Mouse (Mus musculus) lung, postnatal 0 days (tissue): ENCODE results near the gene Kcnj8. TPM values are rescaled to one million over a fixed set of nuclear protein-coding genes. Genes with fewer than 3 reads are reported as not detected.

Experiments
- ATAC-seq: fragments of 200-750 bp; cut with Nextera tagmentation; 2 replicates; pipeline ENCODE4 v1.8.0; 2017; ENCODE audit warnings: moderate library complexity
- DNase-seq: peaks from one replicate; pipeline ENCODE4 v3.0.0-alpha.2; 2016; ENCODE audit warnings: low spot score
- H3K27ac ChIP-seq: fragments of 300-500 bp; sonication (generic); 2 replicates; pipeline ENCODE4 v1.5.1; 2014; ENCODE audit warnings: antibody characterized with exemption, mild to moderate bottlenecking, low read length, mixed read lengths
- H3K27me3 ChIP-seq: fragments of 300-500 bp; sonication (generic); replicated peaks from 2 replicates; pipeline ENCODE4 v1.6.1; 2014; ENCODE audit warnings: low read length, mixed read lengths; ENCODE audit not compliant: insufficient read depth
- H3K36me3 ChIP-seq: fragments of 300-500 bp; sonication (generic); 2 replicates; pipeline ENCODE4 v1.6.1; 2014; ENCODE audit warnings: low read length, mixed read lengths; ENCODE audit not compliant: insufficient read depth
- H3K4me1 ChIP-seq: fragments of 300-500 bp; sonication (generic); 2 replicates; pipeline ENCODE4 v1.6.1; 2014; ENCODE audit warnings: antibody characterized with exemption, low read depth, low read length, mixed read lengths; ENCODE audit not compliant: insufficient read depth
- H3K4me2 ChIP-seq: fragments of 300-500 bp; sonication (generic); replicated peaks from 2 replicates; pipeline ENCODE4 v1.6.1; 2014; ENCODE audit warnings: low read depth, mild to moderate bottlenecking, low read length, moderate library complexity, mixed read lengths
- H3K4me3 ChIP-seq: fragments of 300-500 bp; sonication (generic); 2 replicates; pipeline ENCODE4 v1.5.1; 2014; ENCODE audit warnings: low read depth, low read length
- H3K9ac ChIP-seq: fragments of 300-500 bp; sonication (generic); replicated peaks from 2 replicates; pipeline ENCODE4 v1.6.1; 2014; ENCODE audit warnings: low read depth, mild to moderate bottlenecking
- H3K9me3 ChIP-seq: fragments of 300-500 bp; sonication (generic); 2 replicates; pipeline ENCODE4 v1.6.1; 2016; ENCODE audit warnings: low read length, mixed read lengths
- CTCF ChIP-seq: IDR thresholded peaks from 2 replicates; pipeline ENCODE4 v1.5.1; 2016; ENCODE audit warnings: antibody characterized with exemption, mild to moderate bottlenecking
- EP300 ChIP-seq: IDR thresholded peaks from 2 replicates; pipeline ENCODE4 v1.6.1; 2016; ENCODE audit warnings: antibody characterized with exemption, mild to moderate bottlenecking, control low read depth
- WGBS: fragments of 180-500 bp; shearing (Covaris S2); extraction: QIAGEN DNeasy Blood & Tissue Kit; methylation state at CpG from one replicate; pipeline ENCODE4 v1.1.7; 2014; 5-methylcytosine and 5-hydroxymethylcytosine counted together
- polyA plus RNA-seq: library from polyadenylated mRNA; unstranded; fragments of >200 nt; fragmentation: Nextera tagmentation; extraction: Ambion mirVana; gene quantifications from 2 replicates; pipeline ENCODE4 v1.2.1, GENCODE M21; 2015

Kcnj8 gene
- polyA plus RNA-seq, 1 experiment from 2014 or later = 21.5 TPM

GRCm38 (mm10) chr6:142568713-142569357 lies 2.6 kb downstream of the Kcnj8 start:
- Histone ChIP-seq H3K4me3 (no peak overlapping the region), H3K9ac (no peak overlapping the region), H3K36me3 (no peaks in the 10 kb centered on the region), H3K27ac (no peak overlapping the region), H3K9me3 (no peaks in the 10 kb centered on the region), H3K4me2 (no peak overlapping the region; the same call in 1 of the 2 replicates), H3K4me1 (peaks cover 3% of the 10 kb centered on the region; the same call in 1 of the 2 replicates), H3K27me3 (peaks cover 24% of the 10 kb centered on the region)
- TF ChIP-seq EP300 (no peak), CTCF (no peak)
- no peak for DNase-seq
- no peak for ATAC-seq
- 57% methylated on average over 7 of the region's 7 CpGs for WGBS

GRCm38 (mm10) chr6:142567452-142567851 lies 4.0 kb downstream of the Kcnj8 start:
- peak; percentile 72 for DNase-seq
- WGBS = 9% methylated on average over 5 of the region's 5 CpGs
- Histone ChIP-seq H3K27ac (no peak overlapping the region), H3K9ac (no peak overlapping the region), H3K4me2 (no peak overlapping the region), H3K4me1 (peaks cover 3% of the 10 kb centered on the region; the same call in 1 of the 2 replicates), H3K9me3 (no peaks in the 10 kb centered on the region), H3K4me3 (no peak overlapping the region), H3K36me3 (no peaks in the 10 kb centered on the region), H3K27me3 (peaks cover 24% of the 10 kb centered on the region)
- ATAC-seq = peak; percentile 36
- TF ChIP-seq EP300 (peak; percentile 60), CTCF (no peak)

GRCm38 (mm10) chr6:142564746-142565145 lies 6.7 kb downstream of the Kcnj8 start:
- Histone ChIP-seq H3K4me1 (no peaks in the 10 kb centered on the region), H3K4me2 (no peak overlapping the region), H3K27ac (no peak overlapping the region), H3K9me3 (no peaks in the 10 kb centered on the region), H3K9ac (no peak overlapping the region), H3K4me3 (no peak overlapping the region), H3K27me3 (peaks cover 9% of the 10 kb centered on the region), H3K36me3 (no peaks in the 10 kb centered on the region)
- ATAC-seq (no peak), DNase-seq (no peak)
- 83% methylated on average over 3 of the region's 3 CpGs for WGBS
- TF ChIP-seq EP300 = no peak
- no peak for TF ChIP-seq CTCF

- TF ChIP-seq EP300 (no peak), CTCF (no peak)
- WGBS = 70% methylated on average over 1 of the region's 1 CpGs
- H3K9me3 ChIP-seq = no peaks in the 10 kb centered on the region
- H3K9ac ChIP-seq = no peak overlapping the region
- no peaks in the 10 kb centered on the region for H3K4me1 ChIP-seq
- H3K4me2 ChIP-seq = no peak overlapping the region
- DNase-seq (no peak), ATAC-seq (no peak)
- H3K27me3 ChIP-seq = no peaks in the 10 kb centered on the region
- no peaks in the 10 kb centered on the region for H3K36me3 ChIP-seq
- no peak overlapping the region for H3K27ac ChIP-seq
- H3K4me3 ChIP-seq = no peak overlapping the region
Measured at GRCm38 (mm10) chr6:142561151-142561550, 10.3 kb downstream of the Kcnj8 start.

GRCm38 (mm10) chr6:142558772-142559679 lies 12.4 kb downstream of the Kcnj8 start:
- 73% methylated on average over 10 of the region's 10 CpGs for WGBS
- no peak for TF ChIP-seq CTCF
- TF ChIP-seq EP300 = no peak
- H3K27me3 ChIP-seq = no peaks in the 10 kb centered on the region
- DNase-seq (peak; percentile 36), ATAC-seq (no peak)
- no peaks in the 10 kb centered on the region for H3K9me3 ChIP-seq
- no peak overlapping the region for H3K27ac ChIP-seq
- no peaks in the 10 kb centered on the region for H3K4me1 ChIP-seq
- no peak overlapping the region for H3K4me2 ChIP-seq
- no peak overlapping the region for H3K4me3 ChIP-seq
- H3K9ac ChIP-seq = no peak overlapping the region
- no peaks in the 10 kb centered on the region for H3K36me3 ChIP-seq

GRCm38 (mm10) chr6:142558076-142558475 lies 13.3 kb downstream of the Kcnj8 start:
- no peak for TF ChIP-seq EP300
- peak; percentile 64 for TF ChIP-seq CTCF
- no peaks in the 10 kb centered on the region for H3K36me3 ChIP-seq
- no peaks in the 10 kb centered on the region for H3K9me3 ChIP-seq
- no peak overlapping the region for H3K4me2 ChIP-seq
- no peak overlapping the region for H3K27ac ChIP-seq
- ATAC-seq (no peak), DNase-seq (no peak)
- H3K9ac ChIP-seq = no peak overlapping the region
- no peaks in the 10 kb centered on the region for H3K4me1 ChIP-seq
- no peaks in the 10 kb centered on the region for H3K27me3 ChIP-seq
- H3K4me3 ChIP-seq = no peak overlapping the region
- WGBS = 79% methylated on average over 10 of the region's 10 CpGs
